Mouse (Mus musculus): ENCODE results near the gene Lhx8. TPM values are rescaled to one million over a fixed set of nuclear protein-coding genes. Genes with fewer than 3 reads are reported as not detected.

Lhx8 gene
- 0.23 and 0.38 TPM in 2 replicates for polyA plus RNA-seq (2014; fragmentation: Nextera tagmentation; extraction: Ambion mirVana)

DNA sequence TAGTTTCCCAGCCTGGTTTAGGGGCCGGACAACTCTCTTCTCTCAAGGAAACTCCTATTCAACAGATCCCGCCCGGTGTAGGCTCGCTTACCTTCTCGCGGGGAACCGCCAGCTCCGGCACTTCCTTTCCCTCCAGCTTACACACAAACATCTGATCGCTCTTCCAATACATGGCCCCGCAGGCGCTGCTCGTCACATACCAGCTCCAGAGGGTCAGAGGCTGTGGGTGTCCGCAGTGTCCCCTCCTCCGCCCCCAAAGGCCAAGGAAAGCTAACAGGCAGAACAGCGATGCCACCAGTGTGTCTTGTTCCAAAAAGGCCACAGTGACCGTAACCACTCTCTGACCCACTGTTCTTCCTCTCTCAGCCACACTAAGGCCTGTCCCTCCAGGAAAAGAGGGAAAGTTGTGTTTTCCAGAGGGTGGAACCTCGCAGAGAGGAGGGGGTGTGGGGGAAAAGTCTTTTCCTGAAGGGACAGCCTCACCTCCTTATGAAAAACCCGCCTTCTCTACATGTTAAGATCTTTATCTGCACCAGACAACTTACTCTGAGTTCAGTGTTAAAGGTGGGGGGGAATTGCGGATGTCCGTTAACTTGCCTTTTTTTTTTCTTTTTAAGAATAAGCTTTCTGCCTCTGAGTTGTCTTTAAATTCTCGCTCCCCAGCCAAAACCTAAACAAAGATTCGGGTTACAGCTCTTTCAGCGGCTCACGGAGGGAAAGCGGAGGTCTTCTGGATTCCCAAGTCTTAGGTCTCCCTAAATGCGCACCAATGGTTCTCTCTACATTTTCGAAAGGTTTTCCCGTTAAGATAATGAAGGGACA, at the start of gene Lhx8:
Gene Lhx8, minus strand, starts transcription at position 479 of the 822 bp plus-strand sequence.
- 2% methylated on average over 28 of the region's 28 CpGs for WGBS
- Histone ChIP-seq H3K4me2 (ENCODE audit: low read length) (peak within 1 kb of the TSS; percentile 40), H3K4me1 (ENCODE audit: control insufficient read depth in 2 of 2, insufficient read depth in 2 of 2, low read length in 2 of 2) (peaks cover 4 to 13% of the 10 kb centered on the region in 2 experiments; a peak in 3 of 4 replicates), H3K9ac (ENCODE audit: low read length) (no peak within 1 kb of the TSS), H3K4me3 (ENCODE audit: control insufficient read depth in 1 of 2, insufficient read depth in 1 of 2, low read depth in 1 of 2, low read length in 2 of 2) (peak within 1 kb of the TSS in 1 of 2 experiments; percentile 21; a peak in 1 of 4 replicates), H3K27ac (replicated peaks in 1 of 2; ENCODE audit: control insufficient read depth in 1 of 2, insufficient read depth in 1 of 2, low read depth in 2 of 2, low read length in 2 of 2) (no peak within 1 kb of the TSS), H3K9me3 (ENCODE audit: control insufficient read depth, low read length) (no peaks in the 10 kb centered on the region), H3K36me3 (ENCODE audit: control insufficient read depth, insufficient read depth, low read length) (no peaks in the 10 kb centered on the region), H3K27me3 (ENCODE audit: control insufficient read depth, insufficient read depth, low read length) (peaks cover 92% of the 10 kb centered on the region)
- no peak for ATAC-seq (ENCODE audit: insufficient number of reproducible peaks, insufficient read depth, low FRiP score, low read depth)

DNA sequence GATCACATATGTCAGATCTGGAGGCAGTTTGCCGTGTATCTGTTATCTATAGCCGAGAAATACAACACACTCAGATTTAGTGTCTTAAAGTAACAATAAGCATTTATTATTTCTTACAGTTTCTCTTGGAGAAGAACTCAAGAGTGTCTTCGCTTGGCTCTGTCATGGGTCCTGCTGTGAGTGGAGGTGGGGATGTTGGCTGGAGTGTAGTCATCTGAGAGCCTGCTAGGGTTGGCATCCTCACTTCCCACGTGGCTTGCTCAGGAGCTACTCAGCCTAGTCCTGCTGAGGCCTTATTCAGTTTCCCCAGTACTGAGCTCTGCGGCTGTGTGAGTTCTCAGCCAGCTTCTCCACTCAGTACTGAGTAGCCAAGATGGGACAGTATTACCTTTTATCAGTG, 43.1 kb upstream of the Lhx8 start:
- Histone ChIP-seq H3K4me1 (ENCODE audit: control insufficient read depth in 2 of 2, insufficient read depth in 2 of 2, low read length in 2 of 2) (no peaks in the 10 kb centered on the region), H3K9me3 (ENCODE audit: control insufficient read depth, low read length) (no peaks in the 10 kb centered on the region), H3K9ac (ENCODE audit: low read length) (no peak overlapping the region), H3K4me2 (ENCODE audit: low read length) (no peak overlapping the region), H3K27ac (replicated peaks in 1 of 2; ENCODE audit: control insufficient read depth in 1 of 2, insufficient read depth in 1 of 2, low read depth in 2 of 2, low read length in 2 of 2) (no peak overlapping the region), H3K27me3 (ENCODE audit: control insufficient read depth, insufficient read depth, low read length) (no peaks in the 10 kb centered on the region), H3K36me3 (ENCODE audit: control insufficient read depth, insufficient read depth, low read length) (no peaks in the 10 kb centered on the region), H3K4me3 (ENCODE audit: control insufficient read depth in 1 of 2, insufficient read depth in 1 of 2, low read depth in 1 of 2, low read length in 2 of 2) (no peak overlapping the region)
- ATAC-seq (ENCODE audit: insufficient number of reproducible peaks, insufficient read depth, low FRiP score, low read depth): no peak
- 65% methylated on average over 5 of the region's 5 CpGs for WGBS

DNA sequence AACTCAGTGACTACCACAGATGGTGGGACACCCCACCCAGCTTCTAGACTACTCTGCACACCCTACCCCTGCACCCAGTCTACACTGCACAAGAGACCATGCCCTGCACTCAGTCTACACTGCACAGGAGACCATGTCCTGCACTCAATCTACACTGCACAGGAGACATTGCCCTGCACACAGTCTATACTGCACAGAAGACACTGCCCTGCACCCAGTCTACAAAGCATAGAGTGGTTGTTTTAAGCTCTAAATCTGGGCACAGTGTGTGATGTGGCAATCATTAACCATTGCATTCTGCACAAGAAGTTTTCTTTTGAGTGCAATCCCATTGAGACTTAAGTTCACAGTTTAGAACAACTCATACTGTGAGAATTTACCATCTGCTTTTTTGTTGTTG, 42.2 kb upstream of the Lhx8 start:
- no peaks in the 10 kb centered on the region for H3K36me3 ChIP-seq (ENCODE audit: control insufficient read depth, insufficient read depth, low read length)
- no peak for ATAC-seq (ENCODE audit: insufficient number of reproducible peaks, insufficient read depth, low FRiP score, low read depth)
- no peaks in the 10 kb centered on the region for H3K27me3 ChIP-seq (ENCODE audit: control insufficient read depth, insufficient read depth, low read length)
- no peaks in the 10 kb centered on the region for H3K4me1 ChIP-seq (ENCODE audit: control insufficient read depth in 2 of 2, insufficient read depth in 2 of 2, low read length in 2 of 2)
- no peak overlapping the region for H3K9ac ChIP-seq (ENCODE audit: low read length)
- H3K27ac ChIP-seq (replicated peaks in 1 of 2; ENCODE audit: control insufficient read depth in 1 of 2, insufficient read depth in 1 of 2, low read depth in 2 of 2, low read length in 2 of 2): no peak overlapping the region
- no peaks in the 10 kb centered on the region for H3K9me3 ChIP-seq (ENCODE audit: control insufficient read depth, low read length)
- no peak overlapping the region for H3K4me2 ChIP-seq (ENCODE audit: low read length)
- H3K4me3 ChIP-seq (ENCODE audit: control insufficient read depth in 1 of 2, insufficient read depth in 1 of 2, low read depth in 1 of 2, low read length in 2 of 2): no peak overlapping the region

DNA sequence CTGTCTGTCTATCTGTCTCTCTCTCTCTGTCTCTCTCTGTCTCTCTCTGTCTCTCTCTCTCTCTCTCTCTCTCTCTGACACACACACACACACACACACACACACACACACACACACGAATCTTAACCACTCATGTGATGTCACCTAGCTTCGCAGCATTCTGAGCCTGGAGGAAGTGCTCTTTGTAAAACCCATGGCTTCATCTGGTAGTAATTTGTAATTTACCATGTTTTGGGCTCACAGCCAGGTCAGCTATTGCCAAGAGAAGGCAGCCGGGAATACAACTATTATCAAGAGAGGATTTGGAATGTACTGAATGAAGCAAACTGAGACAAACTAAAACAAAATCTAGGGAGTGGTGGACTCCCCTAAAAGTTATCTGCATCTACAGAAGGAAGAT, 36.9 kb upstream of the Lhx8 start:
- H3K27me3 ChIP-seq (ENCODE audit: control insufficient read depth, insufficient read depth, low read length): no peaks in the 10 kb centered on the region
- WGBS: 42% methylated on average over 3 of the region's 3 CpGs

DNA sequence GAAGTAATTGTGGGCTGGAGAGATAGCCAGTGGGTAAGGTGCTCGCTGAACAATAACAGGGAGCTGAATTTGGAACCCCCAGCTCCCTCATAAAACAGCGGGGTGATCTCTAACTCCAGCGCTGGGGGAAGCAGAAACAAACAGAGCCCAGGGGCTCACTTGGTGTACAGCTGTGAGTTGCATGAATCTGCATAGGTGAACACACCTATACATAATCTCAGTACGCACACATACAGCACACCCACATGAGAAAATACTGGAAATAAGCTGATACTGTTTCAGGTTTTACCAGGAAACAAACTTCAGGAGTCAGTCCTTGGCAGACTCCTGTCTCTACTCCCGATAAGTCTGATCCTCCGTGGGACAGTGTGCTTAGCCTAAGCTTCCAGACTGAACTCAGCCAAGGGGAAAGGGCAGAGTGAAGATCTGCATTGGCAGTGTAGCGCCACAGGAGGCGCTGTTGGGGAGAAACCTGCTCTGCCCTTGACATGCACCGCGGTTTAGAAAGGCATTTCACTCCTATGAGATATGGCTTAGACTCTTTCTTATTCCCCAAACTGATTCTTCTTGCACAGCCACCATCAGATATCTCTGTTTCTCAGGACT, 34.2 kb upstream of the Lhx8 start:
- H3K27ac ChIP-seq (replicated peaks in 1 of 2; ENCODE audit: control insufficient read depth in 1 of 2, insufficient read depth in 1 of 2, low read depth in 2 of 2, low read length in 2 of 2): no peak overlapping the region
- no peaks in the 10 kb centered on the region for H3K27me3 ChIP-seq (ENCODE audit: control insufficient read depth, insufficient read depth, low read length)
- 0 out of 2 replicates have a peak overlapping the region, but pooled peaks have one; percentile 5 for H3K4me2 ChIP-seq (ENCODE audit: low read length)
- no peaks in the 10 kb centered on the region for H3K9me3 ChIP-seq (ENCODE audit: control insufficient read depth, low read length)
- no peak overlapping the region for H3K9ac ChIP-seq (ENCODE audit: low read length)
- H3K4me3 ChIP-seq (ENCODE audit: control insufficient read depth in 1 of 2, insufficient read depth in 1 of 2, low read depth in 1 of 2, low read length in 2 of 2): no peak overlapping the region
- H3K36me3 ChIP-seq (ENCODE audit: control insufficient read depth, insufficient read depth, low read length): no peaks in the 10 kb centered on the region
- no peak for ATAC-seq (ENCODE audit: insufficient number of reproducible peaks, insufficient read depth, low FRiP score, low read depth)
- 29% methylated on average over 10 of the region's 10 CpGs for WGBS
- no peaks in the 10 kb centered on the region; a peak in 1 of 4 replicates for H3K4me1 ChIP-seq (ENCODE audit: control insufficient read depth in 2 of 2, insufficient read depth in 2 of 2, low read length in 2 of 2)

More for the DNA sequence above, 36.9 kb upstream of the Lhx8 start:
- Histone ChIP-seq H3K36me3 (ENCODE audit: control insufficient read depth, insufficient read depth, low read length) (no peaks in the 10 kb centered on the region), H3K4me2 (ENCODE audit: low read length) (no peak overlapping the region), H3K27ac (replicated peaks in 1 of 2; ENCODE audit: control insufficient read depth in 1 of 2, insufficient read depth in 1 of 2, low read depth in 2 of 2, low read length in 2 of 2) (no peak overlapping the region), H3K4me1 (ENCODE audit: control insufficient read depth in 2 of 2, insufficient read depth in 2 of 2, low read length in 2 of 2) (no peaks in the 10 kb centered on the region; a peak in 1 of 4 replicates), H3K9ac (ENCODE audit: low read length) (no peak overlapping the region), H3K4me3 (ENCODE audit: control insufficient read depth in 1 of 2, insufficient read depth in 1 of 2, low read depth in 1 of 2, low read length in 2 of 2) (no peak overlapping the region), H3K9me3 (ENCODE audit: control insufficient read depth, low read length) (no peaks in the 10 kb centered on the region)
- no peak for ATAC-seq (ENCODE audit: insufficient number of reproducible peaks, insufficient read depth, low FRiP score, low read depth)

DNA sequence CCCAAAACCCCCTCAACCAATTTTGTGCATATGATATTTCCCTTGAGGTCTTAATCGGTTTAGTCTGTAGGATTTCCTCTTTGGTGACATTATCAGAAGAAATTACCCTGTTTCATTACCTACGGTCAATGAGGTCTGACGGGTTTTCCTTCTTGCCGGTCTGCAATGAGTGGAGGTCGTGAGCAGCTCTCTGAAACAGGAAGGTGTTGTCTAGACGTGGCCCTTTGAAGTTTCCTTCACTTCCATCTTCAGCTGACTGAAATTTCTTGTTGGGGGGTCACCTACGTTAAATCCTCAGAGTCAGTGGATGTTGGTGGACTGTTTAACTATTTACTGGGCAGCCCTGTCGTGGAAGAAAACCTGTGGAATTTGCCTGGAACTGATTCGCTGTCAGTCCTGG, 33.0 kb upstream of the Lhx8 start:
- Histone ChIP-seq H3K9me3 (ENCODE audit: control insufficient read depth, low read length) (peaks cover 5% of the 10 kb centered on the region; the same call in 1 of the 2 replicates), H3K36me3 (ENCODE audit: control insufficient read depth, insufficient read depth, low read length) (no peaks in the 10 kb centered on the region), H3K9ac (ENCODE audit: low read length) (no peak overlapping the region), H3K27ac (replicated peaks in 1 of 2; ENCODE audit: control insufficient read depth in 1 of 2, insufficient read depth in 1 of 2, low read depth in 2 of 2, low read length in 2 of 2) (no peak overlapping the region), H3K27me3 (ENCODE audit: control insufficient read depth, insufficient read depth, low read length) (no peaks in the 10 kb centered on the region), H3K4me2 (ENCODE audit: low read length) (no peak overlapping the region), H3K4me3 (ENCODE audit: control insufficient read depth in 1 of 2, insufficient read depth in 1 of 2, low read depth in 1 of 2, low read length in 2 of 2) (no peak overlapping the region), H3K4me1 (ENCODE audit: control insufficient read depth in 2 of 2, insufficient read depth in 2 of 2, low read length in 2 of 2) (no peaks in the 10 kb centered on the region; a peak in 1 of 4 replicates)
- 67% methylated on average over 9 of the region's 9 CpGs for WGBS
- no peak for ATAC-seq (ENCODE audit: insufficient number of reproducible peaks, insufficient read depth, low FRiP score, low read depth)

DNA sequence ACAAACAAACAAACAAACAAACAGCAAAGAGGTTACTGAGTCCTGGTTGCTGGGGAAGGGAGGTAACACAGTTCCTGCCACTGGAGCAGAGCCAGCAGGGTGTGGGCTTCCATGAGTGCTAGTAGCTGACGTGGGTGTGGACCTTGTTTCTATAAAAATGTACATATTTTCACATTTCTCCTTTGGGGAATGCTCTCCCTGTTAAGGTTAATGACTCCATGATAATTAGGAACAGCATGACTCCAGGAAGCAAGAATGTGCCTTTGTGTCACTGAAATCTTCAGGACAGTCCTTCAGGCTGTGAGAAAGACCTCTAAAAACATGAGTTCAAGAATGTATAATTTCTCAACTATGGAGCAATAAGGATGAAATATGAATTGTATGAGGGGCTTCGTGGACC, 28.8 kb upstream of the Lhx8 start:
- H3K4me3 ChIP-seq (ENCODE audit: control insufficient read depth in 1 of 2, insufficient read depth in 1 of 2, low read depth in 1 of 2, low read length in 2 of 2): no peak overlapping the region
- no peak overlapping the region for H3K27ac ChIP-seq (replicated peaks in 1 of 2; ENCODE audit: control insufficient read depth in 1 of 2, insufficient read depth in 1 of 2, low read depth in 2 of 2, low read length in 2 of 2)
- H3K9me3 ChIP-seq (ENCODE audit: control insufficient read depth, low read length): peaks cover 5% of the 10 kb centered on the region; the same call in 1 of the 2 replicates
- H3K9ac ChIP-seq (ENCODE audit: low read length): no peak overlapping the region
- H3K36me3 ChIP-seq (ENCODE audit: control insufficient read depth, insufficient read depth, low read length): no peaks in the 10 kb centered on the region
- WGBS: 72% methylated on average over 2 of the region's 2 CpGs
- no peaks in the 10 kb centered on the region for H3K4me1 ChIP-seq (ENCODE audit: control insufficient read depth in 2 of 2, insufficient read depth in 2 of 2, low read length in 2 of 2)
- H3K4me2 ChIP-seq (ENCODE audit: low read length): no peak overlapping the region
- ATAC-seq (ENCODE audit: insufficient number of reproducible peaks, insufficient read depth, low FRiP score, low read depth): no peak
- no peaks in the 10 kb centered on the region for H3K27me3 ChIP-seq (ENCODE audit: control insufficient read depth, insufficient read depth, low read length)

Data from heart, embryonic 14.5 days (tissue).